Mouse (Mus musculus) lung, postnatal 4 days (tissue): Measurements from ENCODE around the gene Casc3.
A peak's percentile ranks its signal among the peaks of the same experiment; 100 is the strongest.

Experiments
- DNase-seq, 2 experiments: peaks; one replicate each; pipeline ENCODE4 v3.0.0; 2021

Gene Casc3

DNA sequence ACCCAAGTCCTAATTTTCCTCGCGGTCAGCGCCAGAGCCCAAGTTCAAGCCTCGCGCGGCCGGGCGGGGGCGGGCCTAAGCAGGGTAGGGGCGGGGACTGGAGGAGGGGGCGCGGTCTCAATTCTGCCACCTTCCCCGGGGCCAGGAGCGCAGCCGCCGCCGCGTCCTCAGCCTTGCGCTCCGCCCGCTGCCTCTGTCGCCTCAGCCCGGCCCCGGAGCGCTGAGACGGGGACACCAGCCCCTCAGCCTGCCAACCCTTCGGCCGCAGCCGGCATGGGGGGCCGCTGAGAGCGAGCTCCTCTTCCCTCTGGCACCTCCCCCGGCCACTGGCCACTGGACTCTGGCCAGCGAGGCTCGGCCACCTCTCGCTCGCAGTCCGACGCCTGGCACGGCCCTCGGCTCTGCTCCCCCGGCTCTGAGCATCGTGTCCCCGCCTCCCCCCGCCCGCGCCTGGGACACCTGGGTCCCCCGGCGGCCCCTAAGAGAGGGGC, 32.0 kb downstream of the Casc3 start, which contains the start of gene Rapgefl1:
Gene Rapgefl1 (plus strand): TSS at position 135 of the 491 bp plus-strand sequence.
- peak; percentile 88 to 90 for DNase-seq

DNA sequence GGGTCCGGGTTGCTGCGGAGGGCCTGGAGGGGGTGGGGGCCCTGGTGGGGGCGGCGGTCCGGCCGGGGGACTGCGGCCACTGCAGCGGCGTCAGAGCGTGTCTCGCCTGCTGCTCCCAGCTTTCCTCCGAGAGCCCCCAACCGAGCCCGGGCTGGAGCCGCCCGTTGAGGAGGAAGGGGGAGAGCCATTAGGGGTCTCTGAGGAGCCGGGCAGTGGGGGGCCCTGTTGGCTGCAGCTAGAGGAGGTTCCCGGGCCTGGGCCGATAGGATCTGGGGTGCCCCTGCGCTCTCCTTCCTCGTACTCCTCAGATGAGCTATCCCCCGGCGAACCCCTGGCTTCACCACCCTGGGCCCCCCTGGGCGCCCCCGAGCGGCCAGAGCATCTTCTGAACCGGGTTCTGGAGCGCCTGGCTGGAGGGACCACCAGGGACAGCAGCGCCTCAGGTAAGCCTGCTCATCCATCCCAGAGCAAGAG, 32.6 kb downstream of the Casc3 start:
- DNase-seq = no peak

DNA sequence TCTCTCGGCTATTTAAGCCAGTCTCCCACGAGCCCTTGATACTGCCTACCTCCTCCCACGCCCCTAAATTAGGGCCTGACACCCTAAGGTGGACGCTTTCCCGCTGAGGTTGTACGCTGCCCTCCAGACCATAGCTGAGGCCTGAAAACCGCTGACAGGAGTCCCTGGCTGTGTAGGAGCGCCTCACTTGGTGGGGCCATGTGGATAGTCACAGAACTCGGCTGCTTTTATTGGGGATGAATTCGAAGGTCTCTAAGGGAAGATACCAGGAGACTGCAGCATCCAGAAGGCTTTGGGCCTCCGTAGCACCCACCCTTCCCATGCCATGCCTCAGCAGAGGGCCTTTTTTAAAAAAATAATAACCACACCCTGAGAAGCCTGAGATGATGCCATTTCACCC, 33.2 kb downstream of the Casc3 start:
- no peak for DNase-seq

DNA sequence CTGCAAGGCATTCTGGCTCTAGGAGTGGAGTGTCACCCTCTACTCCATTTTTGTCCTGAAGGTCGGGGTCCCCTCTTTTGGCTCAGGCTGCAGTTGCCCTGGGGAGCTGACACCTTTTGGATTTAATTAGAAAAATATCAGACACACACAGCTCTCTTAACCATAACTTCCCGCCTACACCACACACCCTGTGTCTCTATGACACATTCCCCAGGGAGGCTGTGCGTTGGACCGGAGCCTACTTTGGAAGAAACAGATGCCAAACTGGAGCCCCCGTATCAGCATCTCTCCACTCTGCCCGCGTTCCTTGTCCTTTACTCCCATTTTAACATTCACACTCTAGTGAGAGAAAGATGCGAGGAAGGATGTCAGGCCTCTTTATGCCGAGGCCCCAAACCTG, 33.8 kb downstream of the Casc3 start:
- DNase-seq = no peak

DNA sequence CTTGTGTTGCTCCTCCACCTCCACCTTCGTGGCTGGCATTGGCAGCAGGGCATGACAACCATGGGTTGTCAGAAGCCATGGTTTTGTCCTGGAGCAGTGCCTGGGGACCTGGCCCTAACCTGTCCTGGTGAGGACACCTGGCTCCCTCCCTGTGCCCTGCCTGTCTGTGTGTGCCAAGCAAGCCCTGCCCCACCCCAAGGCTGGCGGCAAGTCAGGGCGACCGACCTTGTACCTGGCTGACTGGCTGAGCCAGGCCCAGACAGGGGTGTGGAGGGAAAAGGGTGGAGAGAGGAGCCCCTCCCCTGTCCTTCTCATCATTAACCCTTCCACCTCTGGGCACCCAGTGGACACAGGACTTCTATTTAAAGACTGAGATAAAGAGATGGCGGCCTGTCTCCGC, 34.7 kb downstream of the Casc3 start:
- no peak for DNase-seq

DNA sequence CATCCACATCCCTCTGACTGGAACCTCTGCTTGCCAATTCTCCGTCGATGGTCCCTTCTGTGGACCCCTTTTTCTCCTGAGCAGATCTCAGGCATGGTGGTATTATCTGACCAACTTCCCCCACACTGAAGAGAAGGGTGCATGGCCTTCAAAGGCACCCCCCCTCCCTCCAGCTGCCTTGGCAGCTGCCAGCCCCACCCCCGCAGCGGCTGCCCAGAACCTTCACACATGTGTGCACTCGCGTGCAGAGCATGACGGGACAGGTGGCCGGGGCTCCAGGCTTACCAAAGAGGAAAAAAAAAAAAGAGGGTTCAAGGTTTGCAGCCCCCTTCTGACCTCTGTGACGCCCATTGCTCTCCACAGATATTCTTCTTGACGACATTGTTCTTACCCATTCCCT, 35.2 kb downstream of the Casc3 start:
- DNase-seq = no peak

DNA sequence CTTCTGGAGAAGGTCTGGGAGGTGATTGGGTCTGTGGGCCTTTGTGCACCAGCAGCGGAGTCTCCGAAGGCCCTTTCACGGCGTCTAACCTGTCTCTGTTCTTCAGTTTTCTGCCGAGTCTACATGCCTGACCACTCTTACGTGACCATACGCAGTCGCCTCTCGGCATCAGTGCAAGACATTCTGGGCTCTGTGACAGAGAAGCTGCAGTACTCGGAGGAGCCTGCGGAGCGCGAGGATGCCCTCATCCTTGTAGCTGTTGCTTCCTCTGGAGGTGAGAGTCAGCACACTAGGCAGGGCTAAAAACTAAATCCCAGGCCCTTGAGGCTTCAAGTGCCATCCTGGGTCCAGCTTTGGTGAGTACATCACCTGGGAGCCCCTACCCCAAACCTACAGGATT, 41.3 kb downstream of the Casc3 start:
- DNase-seq = no peak

DNA sequence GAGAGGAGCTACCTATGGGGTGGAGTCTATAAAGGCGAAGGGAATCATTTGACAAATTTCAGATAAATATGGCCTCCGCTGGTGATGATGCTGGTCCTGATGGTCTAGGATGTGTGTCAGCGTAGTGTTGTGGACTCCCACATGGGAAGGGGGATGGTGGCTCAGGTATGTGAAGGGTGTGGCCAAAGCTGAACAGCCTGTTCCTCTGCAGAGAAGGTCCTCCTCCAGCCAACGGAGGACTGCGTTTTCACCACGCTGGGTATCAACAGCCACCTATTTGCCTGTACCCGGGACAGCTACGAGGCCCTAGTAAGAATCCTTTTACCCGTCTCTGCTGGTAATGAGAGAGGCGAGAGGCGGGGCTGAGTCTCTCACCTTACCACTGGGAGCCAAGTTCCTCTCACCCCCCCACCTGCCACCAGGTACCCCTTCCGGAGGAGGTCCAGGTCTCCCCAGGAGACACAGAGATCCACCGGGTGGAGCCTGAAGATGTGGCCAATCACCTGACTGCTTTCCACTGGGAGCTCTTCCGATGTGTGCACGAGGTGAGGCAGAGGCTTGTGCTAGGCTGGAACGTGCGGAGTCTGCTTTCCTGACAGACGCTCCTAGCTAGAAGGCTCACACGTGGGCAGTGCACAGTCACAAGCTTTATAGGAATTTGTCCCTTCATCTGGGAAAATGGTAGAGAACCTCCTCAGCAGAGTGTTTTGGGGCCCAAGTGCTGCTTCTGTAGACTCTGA, 42.3 kb downstream of the Casc3 start:
- no peak for DNase-seq

DNA sequence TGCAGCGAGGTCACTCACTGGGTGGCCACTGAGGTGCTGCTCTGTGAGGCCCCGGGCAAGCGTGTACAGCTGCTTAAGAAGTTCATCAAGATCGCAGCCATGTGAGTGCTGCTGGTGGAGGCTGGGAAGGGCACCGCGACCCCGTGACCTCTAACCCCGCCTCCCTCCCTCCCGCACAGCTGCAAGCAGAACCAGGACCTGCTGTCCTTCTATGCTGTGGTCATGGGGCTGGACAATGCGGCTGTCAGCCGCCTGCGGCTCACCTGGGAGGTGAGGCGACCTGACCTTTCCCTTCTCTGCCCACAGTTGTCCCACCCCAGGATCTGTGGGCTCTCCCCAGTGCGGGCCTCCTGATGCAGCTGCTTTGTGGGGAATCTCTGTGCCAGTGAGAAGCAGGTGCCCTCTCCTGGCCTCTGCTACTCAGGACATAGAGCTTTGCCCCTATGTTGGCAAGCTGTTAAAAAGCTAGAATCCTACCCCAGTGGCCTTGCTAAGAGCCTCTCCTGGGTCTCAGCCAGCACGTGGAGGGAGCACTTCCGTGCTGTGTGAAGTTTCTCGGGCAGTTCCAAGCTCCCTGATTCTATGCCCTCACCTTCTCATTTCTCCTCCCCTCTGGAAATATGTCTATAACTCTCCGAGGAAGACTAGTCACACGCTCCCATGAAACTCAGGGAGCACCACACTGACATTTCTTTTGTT, 44.6 kb downstream of the Casc3 start:
- DNase-seq = no peak

DNA sequence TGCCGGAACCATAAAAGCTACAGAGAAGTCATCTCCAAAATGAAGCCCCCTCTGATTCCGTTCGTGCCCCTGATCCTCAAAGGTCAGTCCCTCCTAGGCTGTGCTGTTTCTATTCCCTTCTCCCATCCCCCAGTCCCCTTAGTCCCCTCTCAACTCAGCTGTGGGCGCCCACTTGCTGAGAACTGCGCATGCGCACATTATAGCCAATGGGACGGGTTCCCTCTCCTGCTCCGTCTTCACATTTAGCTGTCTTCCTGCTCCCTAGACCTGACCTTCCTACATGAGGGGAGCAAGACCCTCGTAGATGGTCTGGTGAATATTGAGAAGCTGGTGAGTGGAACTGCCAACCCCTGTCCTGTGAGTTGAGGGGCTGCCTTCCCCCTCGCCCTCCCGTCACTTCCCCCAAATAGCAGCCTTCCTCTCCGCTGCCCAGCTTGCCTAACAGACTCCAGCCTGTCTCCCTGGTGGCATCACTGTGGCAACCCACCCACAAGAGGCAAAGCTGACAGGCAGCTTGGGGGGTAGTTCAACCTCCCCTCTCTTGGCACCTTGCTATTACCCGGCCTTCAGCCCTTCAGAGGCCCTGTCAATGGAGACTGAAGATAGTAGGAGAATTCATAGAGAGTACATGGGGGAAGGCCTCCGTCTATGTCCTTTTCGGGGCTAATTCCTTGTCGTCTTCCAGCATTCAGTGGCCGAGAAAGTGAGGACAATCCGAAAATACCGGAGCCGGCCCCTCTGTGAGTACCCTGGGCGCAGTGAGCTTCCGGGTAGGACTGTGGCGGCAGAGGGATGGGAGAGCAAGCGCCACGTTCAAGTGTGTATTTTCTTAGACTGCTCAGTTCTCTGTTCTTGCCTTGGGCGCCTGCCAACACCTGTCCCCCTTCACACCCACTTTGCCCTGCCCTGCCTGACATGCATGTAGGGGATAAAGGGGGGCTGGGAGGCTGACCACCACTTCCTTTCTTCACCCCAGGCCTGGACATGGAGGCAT, 45.7 kb downstream of the Casc3 start:
- peak in 1 of 2 experiments; percentile 31 for DNase-seq

DNA sequence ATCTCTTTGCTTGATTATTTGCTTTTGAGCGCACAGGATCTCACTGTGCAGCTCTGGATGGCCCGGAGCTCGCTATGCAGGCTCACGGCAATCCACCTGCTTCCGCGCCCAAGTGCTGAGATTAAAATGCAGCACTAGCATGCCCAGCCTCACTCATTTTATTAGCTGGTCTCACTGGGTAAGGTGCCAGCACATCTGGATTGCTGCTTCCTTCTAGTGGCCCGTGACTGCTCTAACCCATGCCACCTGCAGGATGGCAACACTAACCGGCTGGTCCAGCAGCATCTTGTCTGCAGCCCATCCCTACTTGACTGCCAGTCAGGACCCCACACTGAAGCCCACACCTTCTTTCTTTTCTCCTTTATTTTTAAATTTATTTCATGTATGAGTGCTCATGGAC, 49.4 kb downstream of the Casc3 start:
- DNase-seq = no peak

DNA sequence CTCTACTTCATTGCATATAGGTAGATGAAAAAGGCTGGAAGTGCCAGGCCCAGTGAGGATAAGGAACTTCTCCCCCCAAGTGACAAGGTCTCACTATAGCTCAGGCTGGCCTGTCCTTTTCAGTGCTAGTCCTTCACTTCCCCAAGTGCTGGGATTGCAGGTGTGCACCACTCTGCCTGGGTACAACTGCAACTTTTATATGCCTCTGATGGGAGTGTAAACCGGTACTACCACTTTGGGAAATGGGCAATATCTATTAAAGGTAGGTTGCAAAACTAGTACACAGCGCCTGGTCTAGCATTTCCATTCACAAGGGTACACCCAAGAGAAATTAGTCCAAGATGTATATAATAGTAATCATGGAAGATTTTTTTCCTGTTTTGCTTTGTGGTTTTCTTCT, 50.0 kb downstream of the Casc3 start:
- DNase-seq = no peak

DNA sequence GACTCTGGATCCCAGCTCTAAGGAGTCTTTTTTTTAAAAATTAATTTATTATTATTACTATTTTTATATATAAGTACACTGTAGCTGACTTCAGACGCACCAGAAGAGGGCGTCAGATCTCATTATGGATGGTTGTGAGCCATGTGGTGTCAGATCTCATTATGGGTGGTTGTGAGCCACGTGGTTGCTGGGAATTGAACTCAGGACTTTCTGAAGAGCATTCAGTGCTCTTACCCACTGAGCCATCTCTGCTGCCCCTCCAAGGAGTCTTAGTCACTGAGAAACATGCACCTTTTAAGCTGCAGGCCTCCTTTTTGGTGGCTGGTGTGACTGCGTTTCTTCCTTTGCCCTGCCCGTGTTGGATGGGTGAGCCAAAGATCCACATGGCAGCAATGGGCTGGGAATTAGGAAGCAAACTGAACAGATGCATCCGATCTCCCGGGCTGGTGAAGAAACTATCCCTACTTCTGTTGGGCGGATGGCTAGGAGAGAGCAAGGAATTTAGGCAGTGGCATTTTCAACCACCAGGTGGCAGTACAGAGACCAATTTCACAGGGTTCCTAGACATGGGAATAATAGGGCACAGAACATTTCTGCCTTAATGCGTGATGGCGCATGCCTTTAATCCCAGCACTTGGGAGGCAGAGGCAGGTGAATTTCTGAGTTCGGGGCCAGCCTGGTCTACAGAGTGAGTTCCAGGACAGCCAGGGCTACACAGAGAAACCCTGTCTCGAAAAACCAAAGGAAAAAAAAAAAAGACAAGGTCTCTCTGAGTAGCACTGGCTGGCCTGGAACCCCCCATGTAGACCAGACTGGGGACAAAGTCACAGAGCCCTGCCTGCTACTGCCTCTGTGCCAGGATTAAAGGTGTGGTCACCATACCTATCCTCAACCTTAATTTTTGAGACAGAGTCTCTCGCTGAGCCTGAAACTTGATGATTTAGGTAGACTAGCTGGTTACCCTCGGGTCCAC, 54.3 kb downstream of the Casc3 start:
- DNase-seq = peak; percentile 74 to 92

DNA sequence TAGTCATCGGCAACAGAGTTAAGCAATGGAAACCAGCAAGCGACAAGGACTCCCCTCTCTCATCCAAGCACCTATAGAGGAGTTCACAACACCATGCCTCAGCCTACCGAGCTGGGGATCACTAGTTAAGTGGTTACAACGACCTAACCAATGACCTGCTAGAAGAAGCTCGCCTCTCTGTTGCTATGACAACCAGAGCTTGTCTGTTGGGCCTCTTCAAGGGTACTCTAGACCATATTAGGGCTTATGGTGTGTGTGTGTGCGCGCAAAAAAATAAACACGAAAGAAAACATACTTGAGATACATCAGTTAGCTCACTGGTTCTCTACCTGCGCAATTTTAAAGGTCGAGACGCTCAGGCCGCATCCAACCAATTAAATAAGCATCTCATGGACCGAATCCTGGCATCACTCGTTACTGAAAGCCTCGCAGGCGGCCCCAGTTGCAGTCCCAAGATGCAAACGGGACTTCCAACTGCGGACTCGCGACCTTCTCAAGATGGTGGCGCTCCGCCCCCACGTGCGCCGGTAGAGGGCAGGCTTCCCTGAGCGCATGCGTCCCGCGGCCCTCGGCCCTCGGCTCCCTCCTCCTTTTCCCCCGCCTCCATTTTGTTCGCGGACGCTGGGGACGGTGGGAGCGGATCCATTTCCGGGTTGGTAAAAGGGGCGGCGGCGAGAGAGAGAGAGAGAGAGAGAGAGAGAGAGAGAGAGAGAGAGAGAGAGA, 58.5 kb downstream of the Casc3 start, which contains the start of gene Wipf2:
Gene Wipf2 (plus strand): TSS at position 611 of the 723 bp plus-strand sequence.
- DNase-seq = peak; percentile 97

DNA sequence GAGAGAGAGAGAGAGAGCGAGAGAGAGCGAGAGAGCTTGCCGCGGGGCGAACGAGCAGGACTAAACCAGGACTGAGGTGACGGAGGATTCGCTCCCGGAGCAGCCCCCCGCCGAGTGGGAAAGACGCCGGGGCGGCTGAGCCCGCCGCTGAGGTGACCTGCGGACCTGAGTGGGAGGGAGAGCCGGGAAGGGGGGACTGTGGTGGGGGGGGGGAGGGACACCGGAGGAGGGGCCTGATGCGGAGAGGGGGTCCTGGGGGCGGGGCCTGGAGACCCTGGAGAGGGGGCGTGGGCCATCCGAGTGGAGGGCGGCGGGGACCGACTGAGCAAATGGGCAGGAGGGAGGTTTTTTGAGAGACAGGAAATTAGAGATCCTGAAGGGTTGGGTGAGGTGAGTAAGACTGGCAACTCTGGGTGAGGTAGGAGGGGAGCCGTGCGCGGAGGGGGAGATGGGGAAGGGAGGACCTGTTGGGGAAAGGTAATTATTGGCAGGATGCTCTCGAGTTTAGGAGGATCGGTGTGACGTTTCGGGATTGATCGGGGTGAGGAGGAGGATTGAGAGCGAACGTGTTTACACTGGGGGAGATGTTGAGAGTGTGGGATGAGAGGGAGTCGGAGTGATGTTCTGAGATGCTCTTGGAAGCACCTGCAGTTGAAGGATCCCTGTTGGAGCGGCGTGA, 59.2 kb downstream of the Casc3 start:
- no peak for DNase-seq

DNA sequence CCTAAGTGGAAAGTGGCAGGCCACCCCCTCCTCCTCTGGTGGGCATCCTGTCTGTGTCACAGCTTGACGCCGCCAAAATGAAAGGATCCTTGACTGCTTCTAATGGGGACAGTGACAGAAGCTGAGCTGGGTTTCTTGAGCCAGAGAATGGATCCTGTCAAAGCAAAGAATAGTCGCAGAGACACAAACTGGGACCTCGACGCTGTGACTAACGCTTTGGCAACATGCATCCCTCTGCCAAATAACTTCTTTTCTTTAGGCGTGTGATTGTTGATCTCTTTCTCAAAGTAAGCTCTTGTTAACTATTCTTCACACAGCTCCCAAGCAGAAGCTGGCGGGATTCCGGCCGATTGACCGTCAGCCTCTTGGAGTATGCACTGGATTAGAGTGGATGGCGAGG, 62.6 kb downstream of the Casc3 start:
- DNase-seq = no peak

DNA sequence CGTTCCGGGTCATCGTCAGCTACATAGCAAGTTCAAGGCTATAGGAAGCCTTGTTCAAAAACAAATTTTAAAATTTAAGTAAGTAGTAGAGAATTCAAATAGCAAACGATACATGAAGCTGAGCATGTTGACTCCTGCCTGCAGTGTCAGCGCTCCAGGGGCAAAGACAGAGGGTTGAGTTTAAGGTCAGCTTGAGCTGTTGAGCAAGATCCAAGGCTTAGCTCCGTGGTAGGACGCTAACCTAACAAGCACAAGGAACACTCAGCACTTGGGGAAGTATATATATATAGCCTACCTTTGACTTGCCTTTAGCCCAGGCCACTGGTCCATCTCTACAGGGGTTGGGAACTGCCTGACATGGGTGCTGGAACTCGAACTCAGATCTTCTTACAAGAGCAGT, 65.2 kb downstream of the Casc3 start:
- DNase-seq = no peak

DNA sequence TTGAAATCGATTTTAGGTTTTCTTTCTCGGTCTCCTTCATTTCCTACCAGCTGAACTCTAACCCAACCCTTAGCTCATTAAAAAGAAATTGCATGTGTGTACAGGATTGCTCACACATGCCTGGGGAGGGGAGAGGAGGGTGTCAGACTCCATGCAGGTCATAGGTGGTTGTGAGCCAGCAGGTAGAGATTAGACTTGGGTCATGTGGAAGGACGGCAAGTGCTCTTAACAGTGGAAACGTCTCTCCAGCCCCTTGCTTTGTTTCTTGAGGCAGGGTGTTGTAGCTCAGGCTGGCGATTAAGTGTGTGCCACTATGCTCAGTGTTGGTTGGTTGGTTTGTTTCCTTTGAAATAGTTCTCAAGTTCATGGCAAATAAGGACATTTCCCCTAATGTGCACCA, 66.1 kb downstream of the Casc3 start:
- peak; percentile 18 to 53 for DNase-seq

DNA sequence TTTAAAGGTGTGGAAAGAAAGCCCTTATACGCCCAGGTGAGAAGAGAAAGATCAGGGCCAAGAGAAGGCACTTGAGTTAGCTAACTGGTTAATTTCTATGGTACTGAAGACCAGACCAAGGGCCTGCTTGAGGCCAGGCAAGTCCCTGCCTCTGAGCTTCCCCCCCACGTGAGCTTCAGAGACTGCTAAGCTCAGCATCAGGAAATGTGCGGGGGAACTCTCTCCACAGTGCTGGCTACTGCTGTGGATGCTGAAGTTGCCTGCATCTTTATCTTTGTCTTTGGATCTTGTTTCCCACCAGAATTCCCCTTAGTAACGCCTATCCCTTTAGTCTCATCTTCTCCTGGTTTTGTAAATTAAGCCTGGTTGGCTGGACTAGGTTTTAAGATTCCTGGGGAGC, 66.7 kb downstream of the Casc3 start:
- no peak for DNase-seq

DNA sequence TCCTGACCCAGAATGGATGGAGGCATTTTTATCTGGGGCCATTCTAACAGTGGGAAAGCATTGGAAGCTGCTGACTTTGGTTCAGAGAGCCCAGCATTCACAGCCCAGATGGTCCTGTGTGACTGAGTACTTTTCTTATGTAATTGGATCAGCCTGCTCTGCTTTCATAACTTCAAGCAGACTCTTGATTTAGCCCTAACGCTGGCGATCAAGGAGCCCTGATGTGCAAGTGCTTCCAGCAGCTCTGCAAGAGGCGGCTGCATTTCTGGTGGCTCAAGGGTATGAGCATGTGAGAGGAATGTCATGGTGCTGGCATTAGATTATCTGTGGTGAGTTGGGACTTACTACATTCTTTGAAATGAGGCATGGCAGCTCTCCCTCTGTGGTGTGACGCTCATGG, 67.3 kb downstream of the Casc3 start:
- peak; percentile 45 to 69 for DNase-seq
